Mouse (Mus musculus) layer of hippocampus, adult 9-11 months (tissue): ENCODE results near the gene Enox1.

Experiments used
- DNase-seq: peaks from one replicate; pipeline ENCODE4 v3.0.0; 2022

Gene Enox1

DNA sequence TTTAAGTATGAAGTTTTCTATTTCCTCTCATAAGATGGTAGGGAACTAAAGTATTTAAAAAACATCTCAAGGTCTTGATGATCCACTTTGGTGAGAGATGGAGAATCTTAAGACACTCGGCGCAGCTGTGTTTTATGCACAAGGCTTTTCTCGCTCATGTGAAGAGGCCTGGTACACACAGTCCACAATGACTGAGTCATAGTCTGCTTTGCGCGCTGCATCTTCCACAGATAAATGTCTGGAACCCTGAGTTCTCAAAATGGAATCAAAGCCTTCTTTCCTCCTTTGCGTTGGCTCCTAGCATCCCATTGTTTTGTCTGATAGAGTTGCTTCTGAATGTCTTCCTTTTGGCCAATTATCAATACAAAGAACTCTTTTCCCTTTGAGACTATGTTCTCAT lies 119.0 kb downstream of the Enox1 start:
- peak; percentile 13 for DNase-seq

DNA sequence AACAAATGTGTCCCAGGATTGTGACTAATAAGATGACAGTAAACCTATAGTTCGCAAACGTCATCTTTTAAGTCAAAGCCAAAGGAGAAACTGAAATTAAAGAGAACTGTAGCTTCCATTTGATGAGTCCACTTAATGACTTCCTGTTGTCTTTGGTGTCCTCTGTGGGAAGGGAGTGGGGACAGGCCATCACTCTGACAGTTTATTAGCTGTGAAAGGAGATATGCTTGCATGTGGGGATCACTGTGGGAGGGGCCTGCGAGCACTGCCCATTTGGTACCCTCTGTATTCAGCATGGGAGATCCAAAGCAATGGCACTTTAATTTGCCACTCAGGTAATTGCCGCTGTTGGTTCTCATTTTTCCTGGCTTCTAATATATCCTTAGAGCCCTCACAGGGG lies 122.6 kb downstream of the Enox1 start:
- DNase-seq = no peak

DNA sequence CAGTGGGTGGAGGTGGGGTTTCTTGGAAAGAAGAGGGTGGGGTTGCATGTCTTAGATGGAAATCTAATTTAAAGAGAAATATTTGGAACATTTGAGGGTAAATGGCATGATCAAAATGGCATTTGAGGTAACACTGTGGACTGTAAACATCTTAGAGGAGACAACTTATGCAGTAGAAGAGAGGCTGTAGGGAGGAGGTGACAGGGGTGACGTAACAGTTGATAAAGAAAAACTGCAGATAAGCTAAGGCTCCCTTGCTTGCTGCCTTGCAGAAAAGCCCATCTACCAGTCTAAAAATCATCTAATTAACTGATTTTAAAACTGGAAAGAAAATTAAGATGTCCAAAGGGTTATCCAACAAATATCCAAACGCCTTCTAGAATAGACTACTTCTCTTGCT lies 123.9 kb downstream of the Enox1 start:
- DNase-seq = no peak

DNA sequence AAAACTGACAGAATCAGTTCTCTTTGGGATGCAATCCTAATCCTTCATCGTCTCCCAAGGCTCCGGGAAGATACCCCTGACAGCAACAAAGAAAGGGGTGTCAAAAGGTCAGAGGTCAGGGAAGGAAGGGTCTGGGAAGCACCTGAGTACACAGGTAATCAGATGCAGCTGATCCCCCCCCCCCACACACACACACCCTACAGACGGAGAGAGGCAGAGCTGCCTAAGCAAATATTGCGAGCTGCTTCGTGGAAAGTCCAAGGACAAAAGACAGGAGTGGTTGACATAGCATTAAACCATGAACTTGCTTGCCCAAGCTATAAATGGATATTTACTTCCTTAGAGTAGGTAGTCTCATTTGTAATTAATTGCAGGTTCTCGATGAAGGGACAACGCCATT lies 124.3 kb downstream of the Enox1 start:
- DNase-seq = no peak

DNA sequence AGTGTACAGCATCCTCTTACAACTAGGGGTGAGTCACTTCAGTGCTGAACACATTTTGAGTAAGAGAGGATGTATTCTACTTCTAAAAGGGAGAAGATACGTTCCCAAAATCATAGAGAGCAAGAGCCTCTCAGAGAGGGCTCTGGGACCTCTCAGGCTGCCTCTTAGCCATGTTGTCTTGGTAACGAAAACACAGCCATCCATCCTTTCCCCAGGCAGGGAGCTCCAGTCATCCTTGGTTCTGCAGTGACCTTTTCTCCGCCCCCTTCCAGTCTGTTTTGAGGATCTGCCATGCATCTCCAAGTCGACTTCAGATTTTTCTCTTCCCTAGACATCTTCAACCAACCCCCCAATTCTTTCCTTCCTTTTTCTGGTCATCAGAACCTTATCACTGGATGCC lies 127.4 kb downstream of the Enox1 start:
- peak; percentile 47 for DNase-seq

DNA sequence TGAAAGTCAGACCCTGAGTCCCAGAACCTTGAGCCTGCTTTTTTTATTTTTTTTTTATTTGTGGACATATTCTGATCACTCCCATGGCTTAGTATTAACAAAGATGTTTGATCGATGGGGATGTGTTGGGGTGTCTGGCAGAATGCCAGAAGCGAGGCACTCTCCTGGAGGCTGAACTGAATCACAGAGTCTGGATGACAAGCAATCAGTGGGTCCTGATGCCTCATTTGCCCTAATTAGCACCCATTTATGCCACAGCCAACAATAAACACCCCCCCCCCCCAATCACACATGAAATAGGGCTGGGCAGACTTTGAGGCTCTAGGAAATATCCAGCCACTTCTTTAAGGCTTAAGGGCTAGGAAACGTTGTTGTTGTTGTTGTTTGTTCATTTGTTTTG lies 128.9 kb downstream of the Enox1 start:
- no peak for DNase-seq

DNA sequence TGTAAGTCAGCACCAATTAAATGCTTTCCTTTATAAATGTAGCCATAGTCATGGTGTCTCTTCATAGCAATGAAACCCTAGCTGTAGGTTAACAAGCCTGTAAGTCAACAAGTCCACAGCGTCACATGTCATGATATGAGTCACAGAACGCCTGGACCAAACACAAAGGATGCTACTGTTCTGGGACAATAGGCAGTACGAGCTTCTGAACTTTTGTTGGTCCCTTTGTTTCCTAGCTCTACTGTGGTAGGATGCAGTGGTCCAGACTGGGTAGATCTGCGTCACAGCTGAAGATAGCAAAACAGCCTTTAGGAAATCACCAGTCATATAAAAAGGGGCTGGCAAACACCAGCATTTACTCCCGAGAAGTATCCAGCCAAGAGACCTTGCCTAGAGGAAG lies 135.2 kb downstream of the Enox1 start:
- DNase-seq = peak; percentile 74

DNA sequence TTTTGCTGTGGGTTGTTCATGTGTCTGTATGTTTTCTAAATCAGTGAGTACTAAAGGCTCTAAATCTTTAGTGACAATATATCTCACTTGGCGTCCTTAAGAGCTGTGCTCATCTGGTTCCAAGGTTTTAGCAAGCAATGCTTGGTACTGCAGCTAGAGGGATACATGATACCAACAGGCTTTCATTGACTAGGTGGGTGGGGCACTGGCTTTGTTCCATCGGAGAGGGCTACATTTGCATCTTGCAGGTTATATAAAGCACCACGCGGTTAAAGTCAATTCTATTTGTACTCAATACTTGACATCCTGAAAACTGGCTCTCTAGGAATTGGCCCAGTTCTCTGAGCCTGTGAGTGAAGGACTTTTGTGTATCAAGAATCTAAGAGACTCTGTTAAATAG lies 140.5 kb downstream of the Enox1 start:
- DNase-seq = peak; percentile 39

DNA sequence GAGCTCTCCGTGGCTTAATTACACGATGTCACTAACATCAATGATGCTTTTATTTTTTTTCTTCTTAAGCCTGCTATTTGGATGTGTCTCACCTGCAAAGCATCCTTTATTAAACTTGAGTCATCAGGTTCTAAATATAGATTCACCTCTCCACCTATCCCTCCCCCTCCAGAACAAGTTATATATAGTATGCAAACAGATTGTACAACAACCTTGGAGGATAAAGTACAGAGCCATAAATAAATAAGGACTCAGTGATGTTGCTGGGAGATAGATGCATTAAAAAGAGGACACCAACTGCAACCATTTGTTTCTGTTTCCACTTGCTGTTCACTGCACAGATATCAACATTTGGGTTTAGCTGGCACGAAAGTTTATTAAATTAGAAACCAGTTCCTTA lies 141.8 kb downstream of the Enox1 start:
- no peak for DNase-seq

DNA sequence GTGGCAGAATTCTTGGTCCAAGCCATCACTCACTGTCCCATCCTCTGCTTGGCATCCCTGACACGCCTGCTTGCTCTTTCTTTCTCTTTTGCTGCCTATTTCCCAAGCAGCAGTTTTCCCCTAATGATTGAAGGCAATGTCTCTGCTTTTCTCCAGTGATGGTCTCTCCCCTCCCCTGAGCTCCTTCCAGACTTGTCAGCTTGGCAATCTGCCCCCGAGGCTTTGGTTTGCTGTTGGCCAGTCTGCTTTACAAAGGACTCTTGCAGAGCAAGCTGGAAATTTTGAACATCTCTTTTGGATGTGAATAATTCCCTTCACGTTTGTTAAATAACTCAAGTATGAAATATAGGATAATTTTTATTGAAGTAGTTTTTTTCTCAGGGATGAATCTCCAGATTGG lies 153.0 kb downstream of the Enox1 start:
- DNase-seq = no peak

DNA sequence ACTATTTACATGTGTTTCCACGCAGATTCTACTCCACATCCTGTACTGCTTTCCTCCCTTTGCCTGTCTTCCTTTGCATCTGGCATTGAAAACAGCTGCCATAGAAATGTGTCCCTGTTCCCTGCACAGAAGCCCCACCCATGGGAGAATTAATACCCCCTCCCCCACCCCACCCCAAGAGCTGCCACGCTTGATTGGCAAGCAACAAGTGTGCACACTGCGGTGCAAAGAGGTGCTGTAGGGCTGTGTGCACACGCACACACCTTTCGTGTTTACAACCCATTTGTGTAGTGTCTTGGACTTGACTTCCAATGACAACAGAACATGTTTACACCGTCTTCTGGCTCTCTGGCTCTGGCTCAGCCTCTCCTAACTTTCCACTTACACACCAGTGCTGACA lies 154.9 kb downstream of the Enox1 start:
- DNase-seq = no peak

DNA sequence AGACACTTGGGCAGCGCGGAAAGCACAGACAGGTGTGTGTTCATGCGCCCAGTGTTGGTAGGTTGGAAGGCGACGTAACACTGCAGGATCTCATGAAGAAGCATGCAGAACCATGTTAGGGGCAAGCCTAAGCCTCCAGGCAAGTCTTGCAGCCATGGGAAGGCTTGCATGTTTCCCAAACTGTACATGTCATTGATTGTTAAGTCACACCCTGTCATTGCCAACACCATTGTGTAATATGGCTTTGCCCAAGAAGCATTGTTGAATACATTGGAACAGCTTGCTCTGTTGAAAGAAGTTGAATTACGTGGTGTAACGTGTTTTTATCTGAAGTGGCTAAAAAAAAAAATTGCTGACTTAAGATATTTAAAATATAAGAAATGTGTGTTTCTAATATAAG lies 162.8 kb downstream of the Enox1 start:
- DNase-seq = no peak

DNA sequence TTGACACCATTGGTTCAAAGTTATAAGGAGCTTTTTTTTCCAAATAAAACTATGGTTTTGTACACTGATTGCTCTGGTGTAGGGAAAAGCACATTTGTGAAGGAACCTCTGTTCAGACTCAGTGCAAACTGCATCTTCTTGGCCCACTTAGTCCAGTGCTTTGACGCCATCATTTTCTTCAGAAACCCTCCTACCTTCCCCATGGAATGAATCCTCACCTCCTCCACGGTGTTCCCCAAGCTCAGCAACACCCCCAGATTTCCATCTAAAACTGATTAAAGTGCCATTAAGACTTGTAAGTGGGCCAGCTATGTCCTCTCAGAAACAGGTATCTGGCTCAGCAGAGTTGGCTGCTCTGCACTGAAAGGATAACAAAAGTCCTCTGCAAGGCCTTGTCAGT lies 167.8 kb downstream of the Enox1 start:
- no peak for DNase-seq

DNA sequence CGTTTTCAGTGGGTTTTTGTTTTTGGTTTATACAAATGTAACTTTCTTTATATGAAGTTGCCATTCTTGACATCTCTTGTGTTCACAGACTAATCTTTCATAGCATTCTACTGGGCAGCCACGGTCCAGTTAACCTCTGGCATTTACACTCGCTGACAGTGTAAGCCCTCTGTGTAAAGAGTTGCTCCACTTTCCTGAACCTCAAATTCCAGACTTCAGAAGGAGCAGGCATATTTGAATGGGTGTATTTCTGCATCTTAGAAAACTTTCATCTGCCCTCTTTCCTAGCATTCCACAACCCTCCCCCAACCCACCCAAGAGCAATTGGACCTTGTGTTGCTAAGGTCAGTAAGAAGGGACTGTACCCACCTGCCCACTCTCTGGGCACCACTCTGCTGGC lies 171.1 kb downstream of the Enox1 start:
- DNase-seq = no peak

DNA sequence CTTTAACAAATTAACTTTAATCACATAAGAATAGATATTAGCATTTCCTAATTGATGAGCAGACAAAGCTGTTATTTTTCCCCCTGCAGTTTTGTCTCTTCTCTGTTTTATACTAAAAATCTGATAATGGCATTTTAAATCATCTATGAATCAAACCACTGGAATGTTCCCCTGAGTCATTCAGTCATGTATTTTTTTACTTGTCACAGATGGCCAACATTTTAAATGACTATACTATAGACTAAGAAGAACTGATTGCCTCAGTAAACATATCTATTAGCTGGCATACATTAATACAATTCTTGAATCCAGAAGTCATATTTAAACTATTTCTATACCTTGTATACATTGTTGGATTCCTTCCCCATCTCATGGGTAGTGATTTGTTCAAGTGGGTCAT lies 173.2 kb downstream of the Enox1 start:
- DNase-seq = no peak

DNA sequence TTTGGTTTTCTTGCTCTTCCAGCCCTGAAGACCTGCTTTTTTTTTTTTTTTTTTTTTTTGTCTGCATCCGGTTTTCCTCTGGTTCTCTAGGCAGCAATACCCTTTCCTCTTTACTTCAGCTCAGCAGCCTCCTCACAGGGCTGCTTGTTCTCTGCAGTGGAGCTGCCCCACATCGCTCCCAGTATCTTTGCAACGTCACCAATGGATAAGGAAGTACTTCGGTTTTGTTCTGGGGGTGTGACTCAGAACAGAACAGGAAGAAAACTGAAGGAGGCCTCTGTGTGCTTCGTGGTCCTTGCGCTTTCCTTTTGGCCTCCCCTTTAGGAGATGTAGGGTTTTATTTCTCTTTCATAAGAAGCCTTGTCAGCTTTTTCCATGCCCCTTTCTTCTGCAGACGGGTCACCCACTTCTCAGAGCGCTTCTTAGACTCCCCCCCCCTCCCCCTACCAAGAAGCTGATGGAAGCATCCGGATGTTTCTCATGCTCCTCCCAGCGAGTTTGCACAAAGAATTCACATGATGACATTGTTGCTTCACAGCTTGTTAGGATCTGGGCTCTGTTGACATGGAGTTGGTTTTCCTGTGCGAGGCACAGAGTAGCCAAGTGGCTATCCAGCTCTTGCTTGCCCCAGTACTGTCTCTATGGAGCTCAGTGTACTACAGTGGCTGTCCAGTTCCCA lies 187.2 kb downstream of the Enox1 start:
- peak; percentile 49 for DNase-seq

DNA sequence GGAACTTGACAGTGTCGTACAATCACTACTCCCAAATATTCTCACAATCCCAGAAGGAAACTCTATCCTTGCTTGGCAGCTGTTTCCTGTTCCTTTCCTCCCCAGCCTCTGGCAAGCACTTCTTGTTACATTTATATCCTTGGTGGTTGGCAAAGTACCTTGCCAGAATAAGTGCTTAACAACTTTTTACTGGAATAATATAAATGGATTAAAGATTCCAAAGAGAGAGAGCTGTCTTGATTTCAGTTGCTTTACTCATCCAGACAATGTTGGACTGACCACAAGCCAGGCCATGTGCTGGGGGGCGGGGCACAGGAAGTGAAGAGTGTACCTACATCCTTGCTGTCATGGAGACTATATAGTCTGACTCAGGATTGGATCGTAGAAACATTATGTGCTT lies 189.7 kb downstream of the Enox1 start:
- DNase-seq = peak; percentile 45

DNA sequence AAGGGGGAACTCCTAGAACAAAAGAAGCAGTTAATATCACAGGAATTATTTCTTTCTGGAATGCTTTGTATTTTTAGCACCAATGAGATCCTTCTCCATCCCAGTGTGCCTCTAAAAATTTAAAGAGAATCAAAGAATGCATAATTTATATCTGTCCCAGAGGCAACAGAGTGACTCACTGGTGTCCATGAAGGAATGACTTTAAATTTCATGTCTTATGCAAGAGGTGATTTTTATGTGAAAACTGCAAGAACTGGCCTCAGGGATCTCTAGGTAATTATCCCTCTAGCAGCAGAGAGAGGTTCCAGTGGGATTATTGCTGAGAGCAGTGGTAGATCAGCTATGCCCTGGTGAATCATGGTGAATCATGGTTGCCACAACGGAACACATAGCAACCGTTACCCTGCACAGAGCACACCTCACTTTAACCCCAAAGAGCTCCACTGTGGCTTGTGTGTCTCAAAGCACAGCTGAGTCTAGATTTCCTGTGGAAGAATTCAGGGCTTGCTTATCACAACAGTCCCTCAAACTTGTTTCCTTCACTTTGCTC lies 195.3 kb downstream of the Enox1 start:
- no peak for DNase-seq

DNA sequence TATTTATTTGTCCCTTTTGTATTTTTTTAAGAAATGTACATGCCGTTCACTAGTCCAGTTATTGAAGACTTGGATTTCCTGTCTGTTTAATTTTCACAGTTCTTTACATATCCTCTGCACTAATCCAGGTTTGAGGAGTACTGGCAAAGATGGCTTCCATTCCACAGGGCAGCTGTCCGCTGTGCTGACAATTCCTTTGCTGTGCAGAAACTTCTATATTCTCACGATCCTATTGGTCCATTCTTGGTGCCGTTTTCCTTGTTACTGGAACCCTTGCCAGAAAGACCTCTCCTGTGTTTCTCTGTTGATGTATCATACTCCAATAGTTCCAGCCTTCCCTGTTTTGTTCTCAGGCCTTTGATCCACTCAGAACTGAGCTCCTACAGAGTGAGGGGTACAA lies 206.1 kb downstream of the Enox1 start:
- DNase-seq = no peak

DNA sequence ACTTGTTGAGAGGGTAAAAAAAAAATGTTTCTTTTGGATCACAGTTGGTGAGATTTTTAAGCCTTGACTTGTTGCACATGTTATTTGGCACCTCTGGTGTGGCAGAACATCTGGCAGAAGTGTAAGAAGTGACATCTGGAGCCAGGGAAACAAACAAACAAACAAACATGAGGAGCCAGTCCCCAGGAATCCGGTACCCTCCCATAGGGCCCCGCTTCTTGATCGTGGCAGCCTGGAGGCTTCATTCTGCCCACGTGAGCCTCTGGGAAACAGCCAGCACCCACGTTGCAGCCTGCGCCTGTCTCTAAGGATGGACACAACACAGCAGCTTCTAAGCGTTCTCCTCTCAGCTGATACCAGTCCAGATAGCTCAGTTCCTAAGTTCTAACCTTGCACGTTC lies 211.8 kb downstream of the Enox1 start:
- no peak for DNase-seq

DNA sequence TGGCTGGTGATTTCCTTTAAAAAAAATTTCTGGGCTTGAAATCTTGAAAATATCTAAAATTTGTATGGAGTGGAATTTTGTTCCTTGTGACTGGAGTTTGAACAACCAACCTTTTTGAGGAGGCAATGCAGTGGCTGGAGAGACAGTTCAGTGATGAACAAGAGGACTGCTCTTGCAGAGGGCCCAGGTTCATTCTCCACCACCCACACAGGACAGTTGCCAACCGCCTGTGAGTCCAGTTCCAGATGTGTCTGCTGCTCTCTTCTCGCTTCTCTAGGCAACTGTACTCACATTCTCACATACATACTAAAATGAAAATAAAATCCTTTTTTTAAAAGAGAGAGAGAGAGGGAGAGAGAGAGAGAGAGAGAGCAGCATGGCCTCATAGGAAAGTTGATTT lies 212.5 kb downstream of the Enox1 start:
- DNase-seq = no peak

DNA sequence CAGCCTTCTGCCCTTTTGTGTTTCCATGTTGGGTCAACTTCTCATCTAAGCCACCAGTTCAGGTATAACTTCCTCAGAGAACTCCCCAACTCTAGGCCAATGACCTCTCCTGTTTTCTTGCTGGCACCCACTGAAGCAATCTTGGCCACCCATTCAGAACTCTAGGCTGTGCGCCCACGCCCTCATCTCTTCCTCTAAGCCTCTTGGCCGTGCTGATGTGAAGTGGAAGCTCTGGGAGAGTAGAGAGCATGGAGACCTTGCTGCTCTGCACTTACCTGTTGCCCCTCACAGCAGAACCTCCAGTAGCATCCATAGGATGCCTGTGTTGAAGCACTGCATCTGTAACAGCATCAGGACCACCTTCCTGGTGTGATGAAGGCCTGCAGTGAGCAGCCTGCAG lies 214.0 kb downstream of the Enox1 start:
- DNase-seq = no peak

DNA sequence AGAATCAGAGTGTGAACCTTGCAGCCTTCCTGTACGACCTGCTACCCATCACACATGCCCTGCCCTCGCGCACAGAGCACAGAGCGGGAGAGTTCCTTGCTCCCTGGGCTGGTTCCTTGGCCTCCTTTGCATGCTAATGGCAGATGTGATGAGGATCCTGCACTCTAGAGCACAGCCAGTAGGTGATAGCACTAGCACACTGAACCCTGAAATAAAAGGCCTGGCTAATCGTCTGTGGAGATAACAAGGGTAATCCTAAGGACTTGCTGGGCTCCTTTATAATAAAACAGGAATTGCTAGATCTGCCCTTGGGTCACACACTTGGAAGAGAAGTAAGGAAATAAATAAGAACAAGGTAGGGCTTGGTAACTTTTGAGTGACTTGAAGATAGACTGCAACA lies 215.4 kb downstream of the Enox1 start:
- no peak for DNase-seq

DNA sequence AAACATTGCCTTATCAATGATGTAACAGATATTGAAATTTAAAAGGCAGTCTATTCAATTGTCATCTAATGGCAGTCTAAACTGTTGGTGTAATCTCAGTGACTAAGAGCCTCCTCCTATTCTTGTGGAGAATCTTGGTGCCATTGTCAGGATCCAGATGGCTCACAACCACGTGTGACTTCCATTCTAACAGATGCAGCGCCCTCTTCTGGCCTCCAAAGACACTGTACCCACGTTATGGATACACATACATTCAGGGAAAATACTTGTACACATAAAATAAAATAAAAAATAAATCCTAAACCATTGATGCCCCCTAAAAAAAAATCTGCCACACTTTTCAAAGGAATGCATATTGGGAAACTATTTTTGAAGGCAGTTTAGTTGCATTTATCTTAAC lies 216.6 kb downstream of the Enox1 start:
- no peak for DNase-seq

DNA sequence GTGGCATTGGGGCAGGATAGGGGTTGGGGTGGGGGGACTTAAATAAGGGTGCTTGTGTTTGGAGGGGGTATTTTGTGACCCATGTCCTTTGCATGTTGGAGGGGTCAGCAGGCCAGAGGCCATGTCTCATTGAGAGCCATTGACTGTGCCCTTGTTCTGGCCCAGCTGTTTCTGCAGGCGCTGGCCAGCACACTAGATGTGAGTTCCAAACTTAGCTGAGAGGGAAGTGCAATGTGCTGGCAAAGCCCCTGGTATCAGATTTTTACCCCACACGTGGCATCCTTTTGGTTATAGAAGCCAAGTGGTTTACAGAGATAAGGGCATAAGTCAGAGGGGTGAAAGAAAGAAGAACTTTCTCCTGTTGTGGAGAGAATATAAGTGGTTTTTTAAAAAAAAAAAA lies 218.5 kb downstream of the Enox1 start:
- no peak for DNase-seq

DNA sequence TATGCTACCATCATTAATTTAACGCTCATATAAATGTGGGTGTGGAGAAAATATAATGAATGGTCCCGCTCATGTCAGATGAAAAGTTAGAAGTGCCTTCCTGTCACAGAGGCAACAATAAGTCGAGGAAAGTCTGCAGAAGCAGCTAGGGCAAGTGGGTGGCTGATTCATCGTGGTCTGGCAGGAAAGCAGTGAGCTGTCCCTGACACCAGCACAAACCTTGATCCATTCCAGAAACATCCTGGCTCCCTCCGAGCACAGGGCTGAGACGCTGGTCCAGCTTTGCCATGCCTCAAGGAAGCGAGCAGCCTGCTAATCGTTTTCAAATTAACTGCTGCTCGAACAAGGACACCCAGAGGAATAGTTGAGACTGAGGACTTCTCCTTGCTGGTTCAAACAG lies 219.1 kb downstream of the Enox1 start:
- DNase-seq = no peak
